Mouse (Mus musculus) fibroblast of lung, adult 2 months (primary cell): ENCODE data around the gene Dexi.

Experiments used
- DNase-seq: peaks from one replicate; pipeline ENCODE4 v3.0.0-alpha.2; 2011; ENCODE audit warnings: low read depth

The Dexi gene

DNA sequence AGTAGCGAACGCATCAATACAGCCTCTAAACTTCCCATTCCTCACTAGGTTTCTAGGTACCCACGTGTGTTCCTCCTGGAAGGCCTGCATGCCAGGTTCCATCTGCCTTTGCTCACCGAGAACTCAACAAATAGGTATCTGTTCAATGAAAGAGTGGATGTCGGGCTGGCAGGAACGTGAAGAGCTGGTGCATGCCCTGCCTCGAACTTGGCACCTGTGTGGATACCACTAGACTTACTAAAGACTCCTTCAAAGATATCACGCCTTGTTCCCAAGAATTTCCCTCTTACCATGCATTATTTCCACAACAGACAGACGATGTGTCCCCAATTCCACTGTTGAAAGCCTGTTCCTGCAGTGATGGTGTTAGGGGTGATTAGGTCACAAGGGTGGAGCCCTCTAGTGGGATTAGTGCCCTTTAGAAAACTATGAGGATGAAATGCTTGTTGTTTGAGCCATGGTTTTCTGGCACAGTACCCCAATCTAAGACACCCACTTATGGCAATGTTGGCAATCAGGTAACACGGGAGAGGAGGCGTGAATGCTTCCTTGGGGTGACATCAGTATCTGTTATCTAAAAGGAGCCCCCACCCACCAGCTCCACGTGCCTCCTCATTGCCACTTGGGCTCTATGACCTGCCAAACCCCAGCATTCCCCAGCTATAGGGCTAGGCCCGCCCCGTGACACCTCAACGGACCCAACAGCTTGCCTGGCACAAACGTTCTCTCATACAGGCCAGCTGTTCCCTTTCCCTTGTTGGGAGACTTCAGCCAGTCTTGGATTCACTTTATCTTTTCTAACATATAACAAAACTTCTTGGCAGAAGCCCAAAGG is 1.9 kb downstream of the Dexi start:
- DNase-seq, result no peak

DNA sequence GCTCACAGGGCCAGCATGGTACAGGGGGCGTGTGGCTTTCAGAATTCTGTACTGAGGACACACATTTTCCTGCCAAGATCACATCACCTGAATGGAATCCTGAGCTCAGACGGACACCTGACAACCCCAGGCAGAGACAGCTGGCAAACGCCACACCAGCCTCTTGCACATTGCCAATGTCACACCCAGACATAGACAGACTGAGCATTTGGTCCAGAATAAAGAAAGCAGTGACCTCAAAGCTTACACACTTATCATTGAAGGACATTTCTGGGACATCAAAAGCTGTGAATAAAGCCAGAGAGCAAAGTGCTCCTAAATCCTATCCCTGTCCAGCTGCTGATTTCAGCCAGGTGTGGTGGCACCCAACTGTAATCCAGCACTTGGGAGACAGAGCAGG is 5.9 kb downstream of the Dexi start:
- no peak for DNase-seq

DNA sequence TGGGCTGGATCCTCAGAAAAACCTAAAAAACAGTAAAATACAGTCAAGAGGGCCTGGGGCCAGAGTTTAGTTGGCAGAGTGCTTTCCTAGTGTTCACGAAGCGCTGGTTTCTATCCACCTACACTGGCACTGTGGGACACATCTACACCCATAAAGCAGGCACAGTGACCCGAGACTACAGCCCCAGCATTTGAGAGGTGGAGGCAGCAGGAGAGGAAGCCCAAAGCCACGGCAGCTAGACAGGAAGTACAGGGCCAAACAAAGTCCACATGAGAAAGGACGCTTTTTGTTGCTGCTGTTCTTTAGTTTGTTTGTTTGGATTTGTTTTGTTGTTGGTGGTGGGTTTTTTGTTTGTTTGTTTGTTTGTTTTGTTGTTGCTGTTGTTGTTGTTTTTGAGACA is 6.5 kb downstream of the Dexi start:
- DNase-seq, result no peak

DNA sequence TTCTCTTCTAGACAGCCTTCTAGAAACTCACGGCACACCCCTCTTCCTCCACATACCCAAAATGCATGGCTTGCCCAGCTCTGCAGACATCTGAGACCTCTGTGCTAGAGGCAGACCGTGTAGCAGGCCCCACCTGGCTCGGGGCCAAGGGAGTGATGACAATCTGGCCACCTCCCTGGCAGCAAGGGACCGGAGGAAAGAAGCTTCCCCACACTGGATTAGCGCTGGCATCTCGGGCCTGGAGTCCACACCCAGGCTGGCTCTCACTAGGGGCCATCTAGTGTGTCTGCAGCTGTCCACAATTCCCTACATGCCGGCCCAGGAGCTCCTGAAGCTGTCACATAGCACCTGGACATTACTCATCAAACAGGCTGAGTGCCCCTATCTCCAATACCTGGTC is 8.3 kb downstream of the Dexi start:
- DNase-seq, result no peak

DNA sequence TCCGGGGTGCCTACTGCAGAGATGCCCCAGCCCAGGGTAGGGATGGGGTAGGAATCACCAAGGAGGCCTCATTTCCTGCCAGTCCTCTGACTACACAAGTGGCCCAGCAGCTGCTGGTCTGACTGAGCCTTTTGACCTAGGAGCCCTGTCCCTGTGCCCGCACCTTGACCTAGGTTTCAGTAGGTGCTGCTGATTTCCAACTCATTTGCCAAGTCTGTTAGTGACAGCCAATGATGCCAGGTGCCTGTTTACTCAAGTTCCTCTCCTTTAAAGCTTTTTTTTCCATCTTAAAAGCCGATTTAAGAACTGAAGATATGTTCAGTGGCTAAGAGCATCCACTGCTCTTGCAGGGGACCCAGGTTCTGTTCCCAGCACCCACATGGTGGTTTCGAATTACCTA is 9.1 kb downstream of the Dexi start:
- no peak for DNase-seq

DNA sequence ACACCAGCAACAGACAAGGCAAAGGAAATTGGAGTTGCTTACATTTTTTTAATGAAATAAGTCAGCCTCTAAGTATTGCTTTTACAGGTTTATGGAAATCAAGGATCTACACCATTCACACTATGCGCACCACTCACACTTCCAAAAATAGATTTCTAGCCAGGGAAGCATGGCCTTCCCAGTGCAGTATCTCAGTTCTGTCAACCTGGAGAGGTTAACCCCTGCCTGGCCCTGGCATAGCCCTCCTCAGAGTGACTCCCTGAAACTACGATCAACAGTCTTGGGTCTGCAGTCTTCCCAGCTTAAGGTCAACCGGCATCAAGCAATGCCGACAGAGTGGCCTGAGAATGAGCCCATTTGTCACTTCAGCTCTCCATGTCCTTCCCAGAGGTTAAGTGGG is 12.7 kb downstream of the Dexi start:
- DNase-seq, result no peak

DNA sequence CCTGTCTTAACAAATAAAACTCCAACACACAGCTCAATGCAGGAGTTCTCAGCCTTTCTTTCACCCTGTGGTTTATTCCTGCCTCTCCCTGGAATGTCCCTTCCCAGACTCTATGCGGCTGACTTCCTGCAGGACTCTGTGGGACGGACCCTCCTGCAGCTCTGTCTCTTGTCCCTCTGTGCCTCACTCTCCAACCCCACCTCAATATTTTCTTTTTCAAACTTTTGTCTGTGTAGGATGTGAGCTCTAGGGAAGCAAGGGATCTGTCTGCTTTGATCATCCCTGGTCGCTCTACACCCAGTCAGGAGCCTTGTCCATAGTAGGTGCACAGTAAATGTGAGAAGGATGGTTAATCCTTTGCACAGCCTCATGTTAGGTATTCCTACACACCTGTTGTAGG is 14.5 kb downstream of the Dexi start:
- no peak for DNase-seq

DNA sequence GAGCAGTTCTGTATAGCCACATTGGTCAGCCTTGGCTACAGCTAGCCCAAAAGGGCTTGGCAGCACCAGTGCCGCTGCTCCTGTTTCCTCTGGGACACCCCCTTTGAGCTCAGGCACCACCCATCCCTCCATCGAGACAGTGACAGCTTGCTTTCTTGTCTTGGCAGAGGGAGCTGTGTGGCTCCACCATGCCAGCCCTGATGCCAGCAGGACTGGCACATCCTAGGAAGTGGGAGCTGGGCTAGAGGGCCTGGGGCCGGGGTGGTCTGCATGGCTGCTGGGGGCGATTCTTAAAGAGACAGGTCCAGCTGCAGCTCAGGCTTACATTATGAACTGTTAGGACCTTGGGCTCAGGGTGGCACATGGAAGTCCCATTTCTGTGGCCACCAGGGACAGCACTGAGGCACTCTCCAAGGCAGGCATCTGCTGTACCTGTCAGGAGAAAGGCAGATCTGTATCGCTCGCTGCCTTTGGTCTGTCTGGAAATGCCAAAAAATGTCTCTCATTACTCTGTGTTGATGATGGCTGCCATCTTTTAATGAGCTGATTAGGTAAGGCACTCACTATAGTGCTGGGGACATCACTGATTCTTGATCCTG is 15.7 kb downstream of the Dexi start:
- DNase-seq, result no peak

DNA sequence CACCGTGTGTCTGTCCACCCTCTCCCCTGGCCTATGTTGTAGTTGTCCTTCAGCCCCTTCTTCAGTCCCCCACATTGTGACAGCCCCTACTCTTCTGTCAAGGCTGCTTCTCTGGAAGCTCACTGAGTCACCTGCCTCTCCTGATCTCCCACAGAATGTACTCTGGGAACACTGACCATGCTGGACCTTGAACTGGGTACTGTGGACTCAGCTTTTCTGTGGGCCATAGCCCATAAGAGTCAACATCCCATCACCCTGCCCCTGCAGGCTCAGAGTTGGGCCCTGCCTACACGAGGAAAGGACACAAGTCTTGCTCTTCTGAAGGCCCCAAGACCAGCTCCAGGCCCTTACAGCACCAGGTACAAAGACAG is 17.3 kb downstream of the Dexi start:
- no peak for DNase-seq

DNA sequence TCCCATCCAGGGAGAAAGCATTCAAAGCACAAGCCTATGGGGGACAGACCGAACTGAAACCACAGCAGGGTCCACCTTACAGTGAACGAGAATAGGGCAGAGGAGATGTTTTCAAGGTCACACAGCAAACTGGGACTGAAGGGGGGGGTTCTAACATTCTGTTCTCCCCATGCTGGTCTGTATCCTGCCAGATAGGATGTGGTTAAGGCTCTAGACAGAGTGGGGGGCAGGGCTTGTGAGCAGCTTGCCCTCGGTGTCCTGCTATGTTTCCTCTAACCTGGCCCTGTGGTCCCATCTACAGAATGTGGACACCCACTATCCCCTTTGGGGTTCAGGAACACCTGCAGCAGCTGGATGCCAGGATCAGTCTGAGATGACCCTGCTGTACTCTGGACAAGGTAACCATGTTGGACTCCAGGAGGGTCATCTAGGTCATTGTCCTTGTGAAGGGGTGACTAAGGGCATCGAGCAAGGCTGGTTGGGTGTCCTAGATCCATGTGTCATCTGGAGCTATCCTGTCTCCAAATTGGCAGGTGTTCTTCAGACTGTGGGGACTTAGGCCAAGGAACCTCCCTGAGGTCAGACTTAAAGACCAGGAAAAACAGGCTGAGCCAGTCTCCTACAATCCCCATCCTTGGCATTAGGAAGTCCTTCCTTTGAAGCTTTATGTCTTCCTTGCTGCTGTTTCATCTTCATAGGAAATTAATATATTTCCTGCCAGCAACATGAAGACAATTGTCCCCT is 17.8 kb downstream of the Dexi start:
- DNase-seq, result no peak

DNA sequence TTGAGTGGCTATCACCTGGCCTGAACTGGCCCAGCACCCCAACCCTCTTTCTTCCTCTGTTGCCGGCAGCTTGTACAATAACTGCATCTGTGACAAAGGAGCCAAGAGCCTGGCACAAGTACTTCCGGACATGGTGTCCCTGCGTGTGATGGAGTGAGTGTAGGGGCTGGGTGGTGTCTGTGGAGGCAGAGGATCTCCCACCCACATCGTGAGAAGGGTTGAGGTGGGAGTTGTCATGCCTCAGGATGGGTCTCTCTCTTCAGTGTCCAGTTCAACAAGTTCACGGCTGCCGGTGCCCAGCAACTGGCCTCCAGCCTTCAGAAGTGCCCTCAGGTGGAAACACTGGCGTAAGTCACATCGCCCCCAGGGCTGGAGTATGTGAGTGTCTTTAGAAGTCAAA is 19.2 kb downstream of the Dexi start:
- no peak for DNase-seq

DNA sequence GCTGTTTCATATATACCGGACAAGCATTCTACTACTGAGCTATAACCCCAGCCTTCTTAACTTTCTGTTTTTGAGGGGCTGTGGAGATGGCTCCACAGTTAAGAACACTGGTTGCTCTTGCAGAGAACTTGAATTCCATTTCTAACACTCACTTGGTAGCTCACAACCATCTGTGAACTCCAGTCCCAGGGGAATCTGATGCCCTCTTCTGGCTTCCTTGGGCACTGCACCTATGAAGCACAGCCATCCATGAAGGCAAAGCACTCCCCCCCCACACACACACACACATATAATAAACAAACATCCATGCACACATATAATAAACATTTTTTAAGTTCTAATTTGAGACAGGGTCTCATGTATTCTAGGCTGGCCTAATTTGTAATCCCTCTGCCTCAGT is 20.0 kb downstream of the Dexi start:
- peak; percentile 50 for DNase-seq

DNA sequence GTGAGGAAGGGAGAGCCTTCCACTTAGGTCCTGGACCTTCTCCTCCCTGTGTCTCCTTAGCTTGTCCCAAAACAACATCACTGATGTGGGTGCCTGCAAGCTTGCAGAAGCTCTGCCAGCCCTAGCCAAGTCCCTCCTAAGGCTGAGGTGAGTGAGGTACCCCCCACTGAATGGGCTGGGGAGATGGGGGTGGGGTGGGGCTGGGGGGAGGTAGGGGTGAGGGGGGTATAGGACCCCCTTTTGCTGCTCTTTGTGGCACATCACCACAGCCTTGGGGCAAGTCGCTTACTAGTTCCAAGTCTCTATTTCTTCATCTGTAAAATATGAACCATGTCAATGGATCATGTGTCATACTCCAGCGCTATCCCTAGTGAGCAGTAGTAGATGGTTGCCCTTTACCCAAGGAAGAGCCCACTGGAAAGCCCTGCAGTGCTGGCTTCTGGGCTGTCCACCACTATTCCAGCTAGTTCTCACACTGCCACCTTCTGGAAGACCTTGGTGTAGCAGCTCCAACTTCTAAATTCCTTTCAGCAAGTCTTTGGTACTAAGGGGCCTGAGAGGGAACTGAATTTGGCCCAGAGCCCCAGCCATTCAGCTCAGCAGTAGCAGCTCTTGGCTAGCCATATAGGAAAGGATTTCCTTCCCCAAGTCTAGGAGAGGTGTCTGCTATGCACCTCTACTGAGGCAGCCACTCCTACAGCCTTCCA is 21.8 kb downstream of the Dexi start:
- peak; percentile 46 for DNase-seq

DNA sequence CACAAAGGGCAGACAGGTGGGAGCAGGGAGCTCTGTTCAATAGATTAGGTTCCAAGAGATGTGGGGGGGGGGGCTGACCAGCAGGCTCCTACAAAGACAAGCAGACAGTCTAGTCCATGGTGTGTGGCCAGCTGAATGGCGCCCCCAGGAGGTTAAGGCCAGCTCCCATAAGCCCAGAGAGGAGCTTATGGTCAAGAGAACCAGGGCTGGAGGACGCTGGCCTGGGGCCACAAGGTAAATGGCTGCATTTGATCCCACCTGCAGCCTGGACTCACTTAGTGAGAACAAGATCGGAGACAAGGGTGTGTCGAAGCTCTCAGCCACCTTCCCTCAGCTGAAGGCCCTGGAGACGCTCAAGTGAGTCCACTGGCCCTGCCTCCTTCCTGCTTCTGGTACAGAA is 24.8 kb downstream of the Dexi start:
- DNase-seq, result no peak

DNA sequence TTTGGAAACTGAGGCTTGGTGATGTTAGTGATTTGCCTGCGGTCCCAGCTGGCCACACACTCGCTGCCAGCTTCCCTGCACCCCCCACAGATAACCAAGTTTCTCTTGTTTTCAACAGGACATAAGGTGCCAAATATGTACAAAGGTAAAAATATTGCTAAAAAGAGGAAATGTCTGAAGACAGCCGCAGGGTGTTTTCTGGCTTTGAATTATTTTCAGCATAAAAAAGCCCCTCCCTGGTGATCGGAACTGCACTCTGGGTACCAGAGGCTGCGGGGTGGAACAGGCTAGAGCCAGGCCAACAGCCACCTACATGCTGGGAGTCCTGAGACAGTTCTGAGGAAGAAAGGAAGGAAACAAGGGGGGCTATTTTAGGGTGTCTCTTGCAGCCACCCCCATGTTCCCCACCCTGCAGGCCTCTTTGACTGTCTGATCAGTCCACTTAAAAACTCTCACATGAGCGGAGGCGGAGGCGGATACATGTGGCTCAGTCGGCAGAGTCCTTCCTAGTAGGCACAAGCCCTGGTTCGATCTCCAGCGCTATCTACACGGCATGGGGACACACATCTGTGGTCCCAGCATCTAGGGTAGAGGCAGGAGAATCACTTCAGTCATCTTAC is 26.8 kb downstream of the Dexi start:
- DNase-seq, result no peak

DNA sequence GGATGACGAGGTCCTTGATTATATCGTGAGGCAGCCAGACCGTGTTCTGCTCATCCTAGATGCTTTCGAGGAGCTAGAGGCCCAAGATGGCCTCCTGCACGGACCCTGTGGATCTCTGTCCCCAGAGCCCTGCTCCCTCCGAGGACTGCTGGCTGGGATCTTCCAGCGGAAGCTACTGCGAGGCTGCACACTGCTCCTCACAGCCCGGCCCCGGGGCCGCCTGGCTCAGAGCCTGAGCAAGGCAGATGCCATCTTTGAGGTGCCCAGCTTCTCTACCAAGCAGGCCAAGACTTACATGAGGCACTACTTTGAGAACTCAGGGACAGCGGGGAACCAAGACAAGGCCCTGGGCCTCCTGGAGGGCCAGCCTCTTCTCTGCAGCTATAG is 31.7 kb downstream of the Dexi start:
- DNase-seq, result no peak

DNA sequence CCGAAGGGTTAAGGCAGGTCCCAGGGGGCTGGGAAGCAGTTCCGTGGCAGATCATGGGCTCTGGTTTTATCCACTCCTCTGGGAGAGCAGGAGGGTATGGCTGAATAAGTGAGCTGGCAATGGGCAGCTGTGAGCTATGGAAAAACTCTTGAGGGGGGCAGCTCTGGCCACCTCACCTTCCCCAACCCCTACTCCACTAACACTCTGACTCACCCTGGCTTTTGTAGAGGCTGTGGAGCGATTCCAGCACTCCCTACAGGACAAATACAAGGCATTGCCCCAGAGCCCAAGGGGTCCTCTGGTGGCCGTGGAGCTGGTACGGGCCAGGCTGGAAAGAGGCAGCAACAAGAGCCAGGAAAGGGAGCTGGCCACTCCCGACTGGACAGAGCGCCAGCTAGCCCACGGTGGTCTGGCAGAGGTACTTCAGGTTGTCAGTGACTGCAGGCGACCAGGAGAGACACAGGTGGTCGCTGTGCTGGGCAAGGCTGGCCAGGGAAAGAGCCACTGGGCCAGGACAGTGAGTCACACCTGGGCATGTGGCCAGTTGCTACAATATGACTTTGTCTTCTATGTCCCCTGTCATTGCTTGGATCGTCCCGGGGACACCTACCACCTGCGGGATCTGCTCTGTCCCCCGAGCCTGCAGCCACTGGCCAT is 32.2 kb downstream of the Dexi start:
- DNase-seq, result no peak

DNA sequence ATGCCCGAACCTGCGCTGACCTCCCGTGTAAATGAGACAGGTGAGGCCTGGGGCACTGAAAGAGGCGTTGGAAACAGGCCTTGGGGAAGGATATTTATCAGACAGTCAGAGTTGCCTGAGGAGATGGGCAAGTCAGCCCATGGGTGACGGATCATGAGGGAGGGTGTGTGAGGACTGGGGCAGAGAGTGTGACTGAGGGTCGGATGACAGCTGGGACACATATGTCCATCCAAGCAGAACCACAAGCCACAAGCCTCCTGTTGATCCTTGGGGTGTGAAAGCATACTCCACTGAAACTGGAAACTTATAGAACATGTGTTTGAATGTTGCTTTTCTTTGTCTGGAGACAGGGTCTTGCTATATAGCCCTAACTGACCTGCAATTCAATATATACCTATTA is 34.2 kb downstream of the Dexi start:
- DNase-seq, result no peak

DNA sequence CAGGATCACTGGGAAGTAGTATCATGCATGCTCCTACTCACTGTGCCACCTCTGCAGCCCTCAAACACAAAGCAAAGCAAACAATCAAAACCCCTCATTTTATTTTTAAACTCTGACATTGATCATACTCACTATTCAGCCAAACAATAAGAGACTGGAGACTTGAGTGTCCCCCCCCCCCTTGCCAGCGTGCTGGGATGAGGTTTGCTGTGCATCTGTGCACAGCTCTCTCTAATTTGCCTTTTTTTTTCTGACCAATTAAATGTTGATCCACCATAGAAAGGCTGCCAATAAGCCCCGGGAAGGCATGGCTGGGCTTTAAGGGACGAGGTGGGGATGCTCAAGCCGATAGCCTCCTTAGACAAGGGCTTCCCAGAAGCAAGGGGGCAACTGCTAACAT is 35.4 kb downstream of the Dexi start:
- DNase-seq, result no peak

DNA sequence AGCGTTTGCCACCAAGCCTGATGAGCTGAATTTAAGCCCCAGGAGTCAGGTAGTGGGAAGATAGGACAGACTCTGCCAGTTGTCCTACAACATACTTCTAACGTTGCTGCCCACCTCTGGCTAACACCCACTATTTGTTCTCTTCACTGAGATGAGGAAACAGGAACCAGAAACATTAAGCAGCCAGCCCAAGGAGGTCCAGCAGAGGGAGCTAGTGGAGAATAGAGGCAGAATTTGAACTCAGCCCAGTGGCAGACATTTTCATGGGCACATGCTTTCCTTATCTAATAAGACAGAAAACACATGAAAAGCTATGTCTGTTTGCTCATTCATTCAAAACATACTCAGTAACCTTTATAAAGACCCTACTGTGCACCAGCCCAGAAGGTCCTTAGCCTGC is 39.8 kb downstream of the Dexi start:
- no peak for DNase-seq

DNA sequence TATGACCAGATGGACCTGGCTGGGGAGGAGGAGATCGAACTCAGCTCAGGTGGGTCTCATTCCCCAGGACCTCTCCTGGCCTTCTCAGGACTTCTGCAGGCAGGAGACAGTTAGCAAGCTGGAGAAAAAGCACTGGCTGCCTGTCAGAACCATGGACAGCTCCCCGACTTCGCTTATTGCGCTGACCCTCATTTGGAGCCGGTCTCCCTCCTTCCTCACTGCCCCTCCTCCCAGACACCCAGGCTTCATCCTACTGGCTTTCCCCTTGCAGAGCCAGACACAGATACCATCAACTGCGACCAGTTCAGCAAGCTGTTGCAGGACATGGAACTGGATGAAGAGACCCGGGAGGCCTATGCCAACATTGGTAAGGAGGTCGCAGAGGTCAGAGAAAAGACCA is 41.0 kb downstream of the Dexi start:
- no peak for DNase-seq

DNA sequence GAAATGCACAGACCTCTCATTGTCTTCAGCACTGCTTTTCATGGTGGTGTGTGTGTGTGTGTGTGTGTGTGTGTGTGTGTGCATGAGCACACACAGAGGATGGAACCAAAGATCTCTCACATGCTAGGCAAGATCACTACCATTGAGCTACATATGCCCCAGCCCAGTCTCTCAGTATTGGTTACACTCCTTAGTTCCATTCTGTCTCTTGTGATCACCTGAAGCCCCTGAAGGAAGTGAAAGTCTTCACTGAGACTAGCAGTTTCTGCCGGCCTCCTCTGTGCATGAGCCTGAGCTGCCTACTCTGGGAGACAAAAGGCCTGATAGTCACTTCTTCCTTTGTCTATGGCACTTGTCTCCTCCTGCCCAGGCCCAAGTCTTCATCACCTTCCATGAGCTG is 43.7 kb downstream of the Dexi start:
- no peak for DNase-seq
